Mouse (Mus musculus): Measurements from ENCODE around the gene Foxf1.

The Foxf1 gene

GRCm38 (mm10) chr8:121082218-121083092 lies 1.7 kb upstream of the Foxf1 start:
- in situ Hi-C loops (cut with MboI, MseI), result loop anchor here (25.0 kb wide), 1 partner anchor 395 kb away; no protein-coding TSS in a partner anchor

- in situ Hi-C loops (cut with MboI, MseI), result loop anchor here (25.0 kb wide), 1 partner anchor 396 kb away; no protein-coding TSS in a partner anchor
Measured at GRCm38 (mm10) chr8:121083093-121083935, 872 bp upstream of the Foxf1 start.

GRCm38 (mm10) chr8:121083936-121084209 lies 313 bp upstream of the Foxf1 start:
- in situ Hi-C loops (cut with MboI, MseI), result loop anchor here (25.0 kb wide), 1 partner anchor 397 kb away; no protein-coding TSS in a partner anchor

- in situ Hi-C loops (cut with MboI, MseI), result loop anchor here (5.0 to 25.0 kb wide), 2 partner anchors 248 to 398 kb away; no protein-coding TSS in a partner anchor
Measured at GRCm38 (mm10) chr8:121085011-121085410, 825 bp downstream of the Foxf1 start.

GRCm38 (mm10) chr8:121085561-121085960 lies 1.4 kb downstream of the Foxf1 start:
- in situ Hi-C loops (cut with MboI, MseI), result loop anchor here (5.0 to 25.0 kb wide), 2 partner anchors 248 to 398 kb away; no protein-coding TSS in a partner anchor

- in situ Hi-C loops (cut with MboI, MseI), result loop anchor here (5.0 to 25.0 kb wide), 2 partner anchors 249 to 399 kb away; no protein-coding TSS in a partner anchor
Measured at GRCm38 (mm10) chr8:121086004-121086900, 2.1 kb downstream of the Foxf1 start.

GRCm38 (mm10) chr8:121088281-121088680 lies 4.1 kb downstream of the Foxf1 start:
- in situ Hi-C loops (cut with MboI, MseI), result loop anchor here (5.0 to 25.0 kb wide), 2 partner anchors 251 to 401 kb away; no protein-coding TSS in a partner anchor

- in situ Hi-C loops (cut with MboI, MseI), result loop anchor here (5.0 to 25.0 kb wide), 2 partner anchors 252 to 402 kb away; no protein-coding TSS in a partner anchor
Measured at GRCm38 (mm10) chr8:121088871-121089630, 4.9 kb downstream of the Foxf1 start.

GRCm38 (mm10) chr8:121089631-121090380 lies 5.6 kb downstream of the Foxf1 start:
- in situ Hi-C loops (cut with MboI, MseI), result loop anchor here (5.0 to 25.0 kb wide), 4 partner anchors 123 to 403 kb away; no protein-coding TSS in a partner anchor

GRCm38 (mm10) chr8:121090716-121091115 lies 6.5 kb downstream of the Foxf1 start:
- in situ Hi-C loops (cut with MboI, MseI), result loop anchor here (5.0 to 25.0 kb wide), 3 partner anchors 123 to 403 kb away; no protein-coding TSS in a partner anchor

- in situ Hi-C loops (cut with MboI, MseI), result loop anchor here (5.0 to 25.0 kb wide), 3 partner anchors 125 to 405 kb away; no protein-coding TSS in a partner anchor
Measured at GRCm38 (mm10) chr8:121092141-121092540, 8.0 kb downstream of the Foxf1 start.

- in situ Hi-C loops (cut with MboI, MseI), result loop anchor here (5.0 to 25.0 kb wide), 3 partner anchors 125 to 405 kb away; no protein-coding TSS in a partner anchor
Measured at GRCm38 (mm10) chr8:121092627-121093026, 8.4 kb downstream of the Foxf1 start.

GRCm38 (mm10) chr8:121093496-121093895 lies 9.3 kb downstream of the Foxf1 start:
- in situ Hi-C loops (cut with MboI, MseI), result loop anchor here (5.0 to 25.0 kb wide), 3 partner anchors 126 to 406 kb away; no protein-coding TSS in a partner anchor

- in situ Hi-C loops (cut with MboI, MseI), result no loop called here
Measured at GRCm38 (mm10) chr8:121104049-121104818, 20.0 kb downstream of the Foxf1 start.

GRCm38 (mm10) chr8:121107668-121108656 lies 23.8 kb downstream of the Foxf1 start, which contains the start of gene Mthfsd:
Gene Mthfsd, minus strand, starts transcription at chr8:121108392.
- in situ Hi-C loops (cut with MboI, MseI), result no loop called here

GRCm38 (mm10) chr8:121108657-121109056 lies 24.5 kb downstream of the Foxf1 start:
- in situ Hi-C loops (cut with MboI, MseI), result no loop called here

Measured in T-helper 2 cell (primary cell).